Mouse (Mus musculus) gastrocnemius, postnatal 4 days (tissue): ENCODE data around the gene Fam189a1. TPM values are rescaled to one million over a fixed set of nuclear protein-coding genes. Genes with fewer than 3 reads are reported as not detected.

ENCODE experiments used
- DNase-seq, 2 experiments: peaks; one replicate each; pipeline ENCODE4 v3.0.0; 2021 to 2022; ENCODE audit warnings: low spot score in 2 of 2, mixed read lengths in 2 of 2
- microRNA-seq: library from miRNA; unstranded; fragments of <30 nt; microRNA quantifications from one replicate; pipeline ENCODE4 v1.2.0, GENCODE M21; 2021
- total RNA-seq, 2 experiments: library from RNA; stranded (reverse); gene quantifications; 2 replicates each; pipeline ENCODE4 v1.2.3; 2021

Fam189a1 gene
- total RNA-seq, 2 experiments from 2014 or later: 0.34 to 0.41 TPM

DNA sequence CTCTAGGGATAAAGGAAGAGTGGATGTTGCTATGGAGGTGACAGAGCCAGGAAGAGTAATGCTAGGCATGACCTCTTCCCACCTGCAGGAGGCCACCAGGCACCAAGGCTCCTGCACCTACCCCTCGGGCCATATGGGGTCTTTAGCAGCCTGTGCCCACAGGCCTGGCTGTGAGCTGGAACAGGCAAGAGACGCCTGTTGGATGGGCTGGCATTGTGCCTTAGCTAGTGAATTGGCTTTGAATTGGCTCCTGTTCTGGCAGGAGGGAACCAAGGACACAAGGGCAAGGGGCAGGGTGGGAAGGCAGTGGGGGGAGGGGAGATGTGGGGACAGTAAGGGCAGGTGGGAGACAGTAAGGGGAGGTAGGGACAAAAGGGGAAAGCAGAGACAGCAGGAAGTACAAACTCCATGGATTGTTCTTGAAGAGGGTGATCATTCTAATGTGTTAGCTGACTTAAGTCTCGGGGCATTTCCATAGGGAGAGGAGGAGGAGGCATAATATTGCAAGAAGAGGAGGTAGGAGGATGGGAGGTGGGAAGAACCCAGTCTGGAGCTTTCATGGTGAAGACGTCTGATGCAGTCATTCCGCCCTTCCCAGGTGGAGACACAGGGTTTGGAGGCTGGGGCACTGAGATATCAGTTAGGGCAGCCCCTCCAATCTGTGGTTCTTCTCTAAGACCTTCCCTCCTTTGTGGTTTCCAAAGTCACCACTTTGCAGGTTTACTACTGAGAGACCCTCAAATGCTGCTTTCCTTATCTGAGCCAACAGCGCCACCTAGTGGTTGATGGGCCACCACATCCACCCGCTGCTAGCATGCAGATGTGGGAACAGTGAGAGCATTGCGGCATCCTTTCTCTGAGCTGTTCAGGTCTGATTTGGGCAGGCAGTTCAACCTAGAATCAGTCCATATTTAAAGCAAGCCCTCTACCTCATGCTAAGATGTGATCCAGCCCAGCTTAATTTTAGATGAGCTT, 414.8 kb downstream of the Fam189a1 start:
- peak; percentile 60 to 72 for DNase-seq

DNA sequence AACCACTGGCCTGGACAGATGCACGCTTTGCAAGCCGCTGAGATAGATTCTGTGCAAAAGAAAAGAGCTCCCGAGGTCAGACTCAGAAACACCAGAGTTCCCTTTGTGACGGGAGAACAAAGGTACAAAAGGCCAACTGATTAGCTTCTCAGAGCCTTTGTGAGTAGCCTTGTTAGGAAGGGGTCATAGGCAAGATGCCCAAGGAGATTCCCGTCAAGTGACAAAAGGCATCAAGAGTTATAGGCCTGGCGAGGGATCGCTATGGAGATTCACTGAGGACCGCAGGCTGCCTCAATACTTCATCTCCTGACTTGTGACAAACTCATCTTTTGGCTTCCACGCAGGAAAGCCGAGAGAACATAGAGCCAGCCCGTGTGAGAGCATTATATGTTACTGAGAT, 417.2 kb downstream of the Fam189a1 start:
- DNase-seq: no peak

DNA sequence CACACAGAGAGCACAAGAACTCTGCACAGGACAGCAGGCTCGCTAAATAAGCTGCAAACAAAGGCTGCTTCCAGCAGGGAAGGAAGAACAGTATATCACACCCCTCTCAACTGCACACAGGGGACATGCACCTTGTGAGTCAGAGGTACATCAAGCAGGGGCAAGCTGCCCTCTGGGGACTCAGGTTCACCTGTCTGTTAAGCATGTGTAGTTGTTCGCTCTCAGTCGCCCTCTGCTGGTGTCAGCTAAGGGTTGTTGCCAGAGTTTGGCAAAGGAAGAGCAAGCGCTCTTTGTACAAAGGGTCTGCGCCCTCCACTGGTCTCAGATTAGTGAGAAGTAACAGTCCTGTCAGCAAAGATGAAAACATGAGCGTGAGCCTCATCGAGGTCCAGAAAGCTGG, 426.6 kb downstream of the Fam189a1 start:
- no peak for DNase-seq

DNA sequence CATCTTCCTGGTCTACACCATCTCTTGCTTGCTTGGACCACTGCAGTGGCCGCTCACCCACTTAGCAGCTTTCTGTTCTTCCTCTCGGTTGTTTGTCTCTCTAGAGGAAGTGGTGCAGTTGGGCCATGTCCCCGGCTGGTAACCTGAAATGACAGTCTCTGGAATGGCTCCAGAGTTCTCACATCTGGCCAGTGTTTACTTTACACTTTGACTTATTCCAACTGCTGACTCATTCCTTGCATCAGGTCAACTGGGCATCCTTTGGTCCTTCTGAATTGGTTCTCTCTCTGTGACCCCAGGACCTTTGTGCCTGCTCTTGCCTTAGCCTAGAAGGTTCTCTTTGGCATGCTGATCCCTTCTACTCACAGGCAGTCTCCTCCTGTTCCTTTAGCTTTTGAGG, 427.6 kb downstream of the Fam189a1 start:
- DNase-seq: no peak

DNA sequence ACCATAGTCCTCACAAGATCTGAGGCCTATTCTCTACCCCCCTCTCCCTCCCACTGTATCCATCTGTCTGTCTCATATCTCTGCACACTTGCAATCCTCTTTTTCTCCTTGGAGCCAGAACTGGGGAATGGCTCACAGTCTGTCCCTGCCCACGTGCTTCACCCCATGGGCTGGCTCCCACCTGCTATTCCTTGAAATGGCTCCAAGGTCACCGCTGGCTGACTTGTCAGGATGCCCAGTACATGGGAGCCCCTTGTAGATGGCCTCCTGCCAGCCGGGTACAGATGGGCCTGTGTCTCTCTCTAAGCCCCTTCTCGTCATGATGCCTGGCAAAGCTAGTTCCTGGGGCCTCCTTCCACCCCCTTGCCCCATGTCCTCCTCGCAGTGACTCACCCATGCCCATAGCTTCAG, 428.2 kb downstream of the Fam189a1 start:
- no peak for DNase-seq

DNA sequence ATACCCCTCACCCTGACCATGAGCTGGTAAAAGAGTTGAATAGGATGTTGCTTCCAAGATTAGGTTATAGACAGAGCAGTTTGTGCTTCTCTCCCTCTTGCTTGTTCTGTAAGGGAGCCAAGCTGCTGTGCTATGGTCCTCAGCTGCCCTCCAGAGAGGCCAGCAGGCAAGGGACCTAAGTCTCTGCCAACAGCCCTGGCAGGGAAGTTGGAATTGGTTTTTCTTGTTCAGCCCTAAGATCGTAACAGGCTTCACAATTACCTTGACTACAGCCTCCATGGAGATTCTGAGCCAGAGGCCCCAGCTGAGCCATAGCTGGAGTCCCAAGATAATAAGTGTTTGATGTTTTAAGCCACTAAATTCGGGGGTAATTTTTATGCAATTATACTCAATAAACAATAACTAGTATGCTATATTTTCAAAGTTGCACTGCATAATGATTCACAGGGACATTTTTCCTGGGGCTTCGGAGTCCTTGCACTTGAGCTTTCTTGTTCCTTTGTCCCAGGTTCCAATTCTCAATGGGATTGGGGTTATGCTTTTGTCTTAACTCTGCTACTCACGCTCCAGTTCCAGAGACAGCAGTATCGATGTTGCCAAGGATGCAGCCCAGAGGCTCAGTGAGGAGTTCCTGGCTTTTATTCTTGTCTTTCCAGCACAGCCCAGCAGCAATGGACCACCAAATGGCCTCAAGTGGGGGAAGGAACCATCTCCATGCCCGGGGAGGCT, 430.2 kb downstream of the Fam189a1 start:
- DNase-seq: no peak

DNA sequence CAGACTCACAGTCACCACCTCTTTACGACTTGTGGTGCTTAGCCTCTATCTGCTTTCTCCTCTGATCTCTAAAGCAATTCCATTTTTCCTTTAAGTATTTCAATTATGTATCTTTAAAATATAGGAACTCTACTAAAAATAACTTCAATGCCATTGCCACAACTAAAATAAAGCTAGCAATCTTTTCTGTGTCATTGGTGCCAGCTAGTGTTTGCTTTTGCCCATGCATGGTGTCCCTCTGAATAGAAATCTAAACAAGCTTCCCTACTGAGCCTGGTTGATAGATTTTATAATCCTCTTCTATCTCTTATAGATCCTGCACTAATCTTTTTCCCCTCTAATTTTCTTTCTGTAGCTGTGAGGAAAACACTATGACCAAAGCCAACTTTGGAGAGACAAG, 432.0 kb downstream of the Fam189a1 start:
- DNase-seq: no peak

DNA sequence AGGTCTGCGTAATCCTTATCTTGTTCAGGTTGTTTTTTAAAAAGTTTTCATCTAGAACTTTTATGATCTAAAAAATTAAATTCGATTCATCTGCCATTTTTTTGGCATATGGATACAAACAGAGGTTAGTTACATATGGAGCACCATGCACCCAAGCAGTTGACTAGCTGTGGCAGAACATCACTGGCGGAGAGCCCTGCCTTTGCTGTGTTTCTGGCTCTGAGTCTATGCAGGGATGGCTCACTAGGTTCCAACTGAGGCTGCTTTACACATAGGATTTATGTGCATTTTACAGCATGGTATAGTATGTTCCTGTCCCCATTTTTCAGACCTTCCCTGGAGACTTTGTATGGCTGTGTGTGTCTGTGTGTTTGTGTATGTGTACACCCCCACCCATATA, 433.1 kb downstream of the Fam189a1 start:
- DNase-seq: no peak

DNA sequence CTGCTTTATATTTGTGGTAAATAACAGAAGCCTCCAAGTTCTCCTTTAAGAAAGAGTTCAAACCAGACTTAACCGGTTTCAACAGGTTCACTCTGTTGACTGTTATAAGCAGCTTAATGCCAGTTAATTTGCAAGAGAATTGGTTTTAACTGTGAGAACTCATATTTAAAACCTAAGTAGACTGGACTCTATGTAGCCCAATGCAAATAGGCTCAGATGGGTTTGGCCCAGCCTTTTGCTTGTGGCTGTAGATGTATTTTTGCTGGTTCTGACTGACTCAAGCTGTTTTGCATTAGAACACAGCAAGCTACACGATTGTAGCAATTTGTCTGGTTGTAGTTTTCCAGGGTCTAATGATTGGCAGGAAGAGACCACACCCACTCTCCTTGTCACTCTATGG, 440.1 kb downstream of the Fam189a1 start:
- DNase-seq: no peak

DNA sequence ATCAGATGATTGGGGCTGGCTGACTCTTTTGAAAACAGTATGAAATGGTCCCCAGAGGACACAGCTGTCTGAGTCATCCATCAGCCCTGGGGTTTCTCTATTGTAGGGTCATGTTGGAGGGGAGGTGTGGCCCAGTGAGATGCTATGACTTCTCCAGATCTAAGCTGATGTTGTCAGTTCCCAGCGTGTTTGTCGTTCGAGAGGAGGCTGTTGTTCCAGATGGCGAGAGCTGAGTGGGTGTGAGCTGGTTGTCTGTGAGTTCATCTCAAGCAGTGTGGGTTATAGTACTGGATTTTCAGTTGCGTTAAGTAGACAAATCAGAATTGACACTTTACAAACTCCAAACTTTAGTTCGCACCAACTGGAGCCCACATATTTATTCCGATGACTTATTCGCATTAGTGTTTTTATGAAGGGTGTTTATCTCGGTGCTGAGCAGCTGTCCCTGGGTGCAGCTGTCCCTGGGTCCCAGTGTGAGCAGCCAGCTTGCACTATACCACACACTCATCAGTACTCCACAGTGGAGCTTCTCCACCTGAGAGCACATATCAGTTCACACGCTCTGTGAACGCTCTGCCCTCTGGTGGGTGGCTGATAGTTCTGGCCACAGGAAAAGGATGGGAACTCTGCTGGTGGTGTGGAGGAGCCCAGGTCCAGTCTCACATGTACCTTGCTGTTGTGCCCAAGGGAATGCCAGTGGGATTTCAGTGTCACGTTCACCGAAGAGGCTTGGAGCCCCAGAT, 446.7 kb downstream of the Fam189a1 start:
- DNase-seq: no peak

DNA sequence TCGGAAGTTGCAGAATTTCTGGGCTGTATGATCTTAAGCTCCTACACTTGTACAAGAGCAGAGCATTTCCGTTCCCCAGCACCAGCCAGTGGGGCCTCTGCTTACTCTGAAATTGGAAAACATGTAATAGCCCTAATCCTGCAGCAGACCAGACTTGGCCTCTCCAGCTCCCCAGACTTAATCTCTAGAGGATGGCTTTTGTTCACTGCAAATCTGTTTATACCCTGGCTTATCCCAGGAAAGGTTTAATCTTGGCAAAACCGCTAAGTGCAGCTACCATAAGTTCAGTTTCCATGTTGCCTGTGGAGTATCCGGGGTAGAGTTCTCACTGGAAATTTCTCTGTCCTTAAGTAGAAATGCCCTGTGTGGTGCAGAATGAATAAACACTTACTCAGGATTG, 448.2 kb downstream of the Fam189a1 start:
- DNase-seq: no peak

Small RNA genes lying within 50 kb of the gene (microRNA-seq; reads per million reads assigned to microRNA genes)
- not detected for gene Gm25249
